Mouse (Mus musculus) neural tube, embryonic 10.5 days (tissue): Measurements from ENCODE around the gene Erc2.

ENCODE experiments used
- DNase-seq: peaks from one replicate; pipeline ENCODE4 v3.0.0-alpha.2; 2017; ENCODE audit warnings: low spot score; ENCODE audit errors: extremely low spot score

Gene Erc2

GRCm38 (mm10) chr14:28426610-28427009 lies 804.4 kb downstream of the Erc2 start:
- DNase-seq: no peak

- no peak for DNase-seq
Measured at GRCm38 (mm10) chr14:28431703-28432309, 809.6 kb downstream of the Erc2 start.

DNA sequence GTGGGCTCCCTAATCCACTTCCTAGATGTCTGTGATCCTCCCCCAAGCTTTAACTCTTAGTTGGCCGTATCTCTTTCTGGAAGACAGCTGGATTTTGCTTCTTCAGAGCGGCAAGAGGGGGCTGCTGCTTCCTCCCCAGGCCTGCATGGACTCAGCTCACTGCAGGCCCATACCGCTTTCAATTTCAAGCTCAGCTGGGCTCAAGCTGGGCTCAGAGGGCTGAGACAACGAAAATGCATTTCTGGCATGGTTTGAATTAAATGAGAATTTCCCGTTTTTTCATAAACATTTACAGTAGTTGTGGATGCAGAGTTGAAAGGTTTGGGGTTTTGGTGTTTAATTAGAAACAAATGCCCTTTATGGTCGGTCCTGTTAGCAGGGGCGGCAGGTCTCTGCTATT lies 812.8 kb downstream of the Erc2 start:
- no peak for DNase-seq

DNA sequence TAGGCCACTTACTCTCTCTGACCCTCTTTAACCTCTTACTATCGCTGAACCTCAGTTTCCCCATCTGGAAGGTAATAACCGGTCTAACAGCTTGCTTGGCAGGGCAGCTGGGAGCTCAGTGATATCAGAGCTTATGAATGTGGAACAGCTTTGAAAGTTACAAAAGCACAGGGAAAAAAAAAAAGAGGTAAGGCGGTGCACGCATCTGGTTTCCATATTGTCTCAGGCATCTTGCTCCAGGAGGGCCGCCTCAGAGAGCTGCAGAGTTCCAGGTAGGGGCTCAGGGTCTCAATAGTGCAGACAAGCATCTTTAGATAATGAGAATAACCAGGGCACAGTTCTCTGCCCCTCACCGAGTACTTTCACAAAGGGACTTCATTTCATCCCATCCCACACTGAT lies 816.9 kb downstream of the Erc2 start:
- no peak for DNase-seq

DNA sequence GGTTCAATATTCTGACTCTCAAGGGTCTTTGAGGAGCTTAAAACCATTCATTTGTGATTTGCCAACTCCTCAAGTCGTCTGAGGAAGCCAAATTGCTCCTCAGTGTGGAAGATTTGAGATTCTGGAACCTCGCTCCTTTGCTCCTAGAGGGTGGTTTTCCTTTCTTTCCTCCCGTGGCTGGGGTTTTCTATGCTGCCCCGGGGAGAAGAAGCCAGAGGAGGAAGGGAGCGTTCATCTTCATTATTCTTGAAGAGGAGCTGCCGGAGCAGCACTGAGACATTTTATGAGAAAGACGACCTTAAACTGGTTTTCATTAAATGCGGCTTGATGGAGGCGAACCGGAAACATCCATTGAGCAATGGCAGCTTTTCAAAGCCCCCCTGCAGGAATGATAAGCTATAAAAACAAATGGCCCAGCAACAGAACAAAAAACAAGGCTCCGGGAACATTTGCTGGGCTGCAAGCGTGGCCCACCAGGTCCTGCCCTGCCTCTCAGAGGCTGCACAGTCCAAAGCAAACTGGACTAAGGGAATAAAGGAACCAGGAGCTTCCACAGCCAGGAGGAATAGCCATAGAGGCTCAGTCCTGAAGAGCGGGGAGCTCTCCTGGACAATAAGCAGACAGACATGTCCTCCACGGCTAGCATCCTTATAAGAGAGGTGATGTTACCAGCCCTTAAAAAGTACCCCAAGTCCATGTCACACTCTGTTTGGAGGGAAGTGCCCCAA lies 819.2 kb downstream of the Erc2 start:
- no peak for DNase-seq

DNA sequence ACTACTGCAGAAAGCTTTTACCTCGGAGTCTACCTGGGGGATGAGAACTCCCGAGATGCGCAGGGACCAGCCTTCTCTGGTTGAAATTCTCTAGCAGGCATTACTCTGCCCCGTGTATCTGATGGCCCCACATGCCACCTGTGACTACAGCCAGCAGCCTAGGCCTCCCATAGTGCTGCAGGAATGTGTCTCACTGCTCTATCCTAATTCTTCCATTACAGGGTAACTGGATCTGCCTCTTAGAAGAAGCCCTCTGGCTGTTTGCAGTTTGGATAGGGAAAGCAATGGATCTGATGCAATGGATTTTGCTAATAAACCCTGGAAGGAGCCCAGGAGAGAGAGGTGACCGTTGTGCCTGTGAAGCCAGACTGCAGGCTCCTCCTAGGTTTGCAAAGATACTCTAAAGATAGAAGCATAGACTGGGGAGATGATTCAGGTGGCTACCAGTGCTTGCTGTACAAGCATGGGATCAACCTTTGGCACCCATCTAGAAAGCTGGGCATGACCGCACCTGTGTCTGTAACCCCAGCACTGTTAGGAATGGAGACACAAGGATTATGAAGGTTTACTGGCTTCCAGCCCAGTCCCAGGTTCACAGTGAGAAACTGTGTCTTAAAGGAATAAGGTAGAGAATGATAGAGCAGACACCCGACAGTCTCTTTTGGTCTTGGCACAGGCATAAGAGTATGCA lies 821.2 kb downstream of the Erc2 start:
- DNase-seq: no peak

DNA sequence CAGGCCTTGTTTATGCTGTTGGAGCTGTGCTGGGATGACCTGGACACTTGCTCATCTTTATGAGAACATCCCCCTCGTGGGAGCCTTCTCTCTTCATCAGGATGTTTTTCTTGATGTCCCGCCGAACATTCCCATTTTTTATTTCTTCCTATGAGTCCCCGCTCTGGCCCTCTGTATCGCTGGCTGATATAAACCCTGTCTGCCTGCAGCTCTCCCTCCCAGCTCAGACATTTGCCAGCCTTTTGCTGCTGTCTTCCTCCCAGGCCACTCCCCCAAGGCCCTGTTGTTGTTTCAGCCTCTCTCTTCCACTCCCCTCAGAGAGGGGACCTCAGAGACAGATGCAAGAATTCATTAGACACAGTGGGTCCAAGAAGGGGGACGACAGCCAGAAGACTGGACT lies 823.5 kb downstream of the Erc2 start:
- no peak for DNase-seq

- DNase-seq: no peak
Measured at GRCm38 (mm10) chr14:28451771-28452170, 829.5 kb downstream of the Erc2 start.

DNA sequence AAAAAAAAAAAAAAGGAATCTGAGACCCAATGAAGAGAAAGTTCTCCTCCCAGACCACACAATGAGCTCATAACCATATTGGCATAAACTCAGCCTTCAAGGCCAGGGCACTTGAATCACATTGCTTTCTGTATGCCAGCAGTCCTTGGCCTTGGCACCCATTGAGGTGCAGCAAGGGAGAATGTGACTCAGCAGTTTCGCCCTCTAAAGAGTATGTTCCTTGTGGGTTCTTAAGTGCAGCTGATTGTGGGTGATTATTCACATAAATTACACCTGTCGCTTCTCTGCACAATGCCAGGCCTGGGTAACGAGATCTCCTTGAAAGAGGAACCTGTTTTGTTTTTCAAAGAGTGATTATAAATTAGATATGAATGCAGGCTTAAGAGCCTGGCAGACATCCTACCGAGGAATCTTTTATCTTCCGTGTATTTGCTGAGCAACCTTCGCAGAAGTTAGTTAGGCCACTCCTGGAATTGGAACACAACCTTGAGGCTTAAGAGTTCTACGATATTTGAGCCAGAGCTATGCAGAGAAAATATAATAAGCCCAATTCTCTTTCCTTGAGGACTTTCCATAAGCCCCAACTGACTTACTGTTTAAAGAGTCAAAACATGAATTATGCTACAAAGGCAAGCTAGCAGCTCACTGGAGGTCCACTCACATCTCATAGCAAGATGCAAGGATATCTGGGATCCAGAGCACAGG lies 834.3 kb downstream of the Erc2 start:
- DNase-seq: no peak

DNA sequence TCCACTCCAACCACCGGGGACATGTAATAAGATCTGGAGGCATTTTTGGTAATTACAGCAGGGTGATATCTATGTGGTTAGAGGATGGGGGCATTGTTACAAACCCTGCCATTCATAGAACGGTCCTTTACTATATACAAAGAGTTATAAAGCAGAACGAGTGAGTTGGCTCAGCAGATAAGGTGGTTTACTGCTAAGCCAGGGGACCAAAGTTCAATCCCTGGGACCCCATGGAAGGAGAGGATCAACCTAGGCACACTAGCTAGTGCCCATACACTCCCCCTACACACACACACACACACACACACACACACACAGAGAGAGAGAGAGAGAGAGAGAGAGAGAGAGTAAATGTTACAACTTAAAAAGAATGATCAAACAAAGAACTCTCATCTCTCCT lies 835.2 kb downstream of the Erc2 start:
- DNase-seq: no peak

- no peak for DNase-seq
Measured at GRCm38 (mm10) chr14:28467956-28468355, 845.7 kb downstream of the Erc2 start.

- no peak for DNase-seq
Measured at GRCm38 (mm10) chr14:28469696-28470095, 847.5 kb downstream of the Erc2 start.

DNA sequence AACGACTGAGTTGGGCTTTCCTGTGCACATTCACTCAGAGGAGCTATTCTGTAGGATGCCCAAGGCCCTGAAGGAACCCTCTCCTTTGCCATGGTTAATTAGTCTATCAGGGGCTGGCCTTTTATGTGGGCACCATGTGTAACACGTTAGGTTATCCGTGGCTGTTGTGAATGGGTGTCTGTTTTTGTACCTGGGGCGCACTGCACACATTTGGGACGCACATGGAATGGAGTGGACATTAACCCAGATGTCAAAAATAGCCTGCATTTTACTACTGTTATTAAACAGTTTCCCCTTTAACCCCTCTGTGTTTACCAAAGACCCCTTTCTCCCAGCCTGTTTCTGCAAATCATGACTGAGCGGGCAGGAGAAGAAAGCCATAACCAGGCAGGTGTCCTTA lies 848.0 kb downstream of the Erc2 start:
- no peak for DNase-seq

DNA sequence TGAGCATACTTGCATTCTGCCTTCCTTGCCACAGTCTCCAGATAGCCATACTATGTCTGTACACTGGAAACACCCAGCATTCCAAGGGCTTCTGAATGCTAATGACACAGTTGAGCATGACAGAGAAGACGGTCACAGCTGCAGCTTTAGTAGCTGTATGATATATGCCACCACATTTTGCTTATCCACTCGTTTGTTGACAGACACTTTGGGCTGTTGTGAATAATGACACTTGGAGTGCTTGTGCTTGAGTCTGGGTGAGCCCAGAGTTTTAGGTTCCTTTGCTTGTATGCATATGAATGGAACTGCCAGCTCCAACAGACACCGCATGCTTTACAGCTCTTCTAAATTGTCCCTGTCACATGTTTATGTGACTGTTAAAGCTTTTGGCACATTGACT lies 852.8 kb downstream of the Erc2 start:
- no peak for DNase-seq

DNA sequence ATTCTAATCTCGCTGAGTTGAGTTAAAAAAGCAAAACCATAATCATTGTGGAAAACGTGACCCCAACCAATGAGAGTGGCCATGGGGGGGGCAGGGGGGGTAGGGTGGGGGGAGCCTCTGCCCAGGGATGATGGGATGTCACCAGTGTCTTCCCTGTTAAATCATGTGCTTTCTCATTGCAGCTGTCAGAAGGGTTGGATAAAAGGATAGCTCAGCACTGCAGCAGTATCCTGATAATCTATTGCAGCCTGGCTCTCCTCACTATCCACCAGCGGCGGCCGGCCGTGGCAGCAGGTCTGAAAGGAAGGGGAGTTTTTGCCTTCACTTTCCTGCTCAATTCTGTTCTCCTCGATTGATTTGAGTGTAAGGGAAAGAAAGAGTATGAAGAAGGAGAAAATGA lies 853.2 kb downstream of the Erc2 start:
- peak; percentile 23 for DNase-seq

- no peak for DNase-seq
Measured at GRCm38 (mm10) chr14:28476746-28477145, 854.5 kb downstream of the Erc2 start.

DNA sequence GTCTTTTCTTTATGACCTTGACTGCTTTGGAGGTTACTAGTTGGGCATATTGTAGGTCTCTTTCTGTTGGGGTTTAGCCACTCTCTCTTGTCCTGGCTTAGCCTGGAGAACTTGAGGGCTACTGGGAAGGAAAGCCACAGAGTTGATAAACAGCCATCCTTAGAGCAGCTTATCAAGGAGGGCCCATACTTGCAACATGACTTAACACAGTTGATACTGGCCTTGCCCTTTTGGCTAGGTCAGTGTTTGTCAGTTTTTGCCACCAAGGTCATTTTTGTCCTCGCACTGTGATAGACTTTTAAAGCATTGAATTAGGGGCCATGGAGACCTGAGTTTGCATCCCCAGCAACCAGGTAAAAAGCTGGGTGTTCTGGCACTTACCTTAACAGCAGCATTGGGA lies 858.6 kb downstream of the Erc2 start:
- no peak for DNase-seq

- DNase-seq: no peak
Measured at GRCm38 (mm10) chr14:28493806-28494205, 871.6 kb downstream of the Erc2 start.

DNA sequence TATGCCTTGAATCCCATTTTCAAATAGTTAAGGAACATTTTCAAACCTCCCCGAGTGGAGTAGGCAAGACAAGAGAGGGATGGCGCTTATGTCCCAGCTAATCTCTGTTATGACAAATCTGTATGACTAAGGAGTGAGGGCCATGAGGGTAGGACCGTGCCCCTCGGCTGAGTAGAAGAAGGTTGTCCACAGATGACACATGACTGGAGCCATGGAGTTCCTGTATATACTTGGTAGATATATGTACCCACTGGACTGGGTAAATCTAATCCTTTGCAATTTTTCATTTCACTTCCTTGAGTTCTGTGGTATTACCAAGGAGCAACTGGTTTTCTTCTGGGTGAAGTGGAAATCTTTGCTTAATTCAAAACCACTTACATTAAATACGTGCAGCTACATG lies 872.0 kb downstream of the Erc2 start:
- no peak for DNase-seq

DNA sequence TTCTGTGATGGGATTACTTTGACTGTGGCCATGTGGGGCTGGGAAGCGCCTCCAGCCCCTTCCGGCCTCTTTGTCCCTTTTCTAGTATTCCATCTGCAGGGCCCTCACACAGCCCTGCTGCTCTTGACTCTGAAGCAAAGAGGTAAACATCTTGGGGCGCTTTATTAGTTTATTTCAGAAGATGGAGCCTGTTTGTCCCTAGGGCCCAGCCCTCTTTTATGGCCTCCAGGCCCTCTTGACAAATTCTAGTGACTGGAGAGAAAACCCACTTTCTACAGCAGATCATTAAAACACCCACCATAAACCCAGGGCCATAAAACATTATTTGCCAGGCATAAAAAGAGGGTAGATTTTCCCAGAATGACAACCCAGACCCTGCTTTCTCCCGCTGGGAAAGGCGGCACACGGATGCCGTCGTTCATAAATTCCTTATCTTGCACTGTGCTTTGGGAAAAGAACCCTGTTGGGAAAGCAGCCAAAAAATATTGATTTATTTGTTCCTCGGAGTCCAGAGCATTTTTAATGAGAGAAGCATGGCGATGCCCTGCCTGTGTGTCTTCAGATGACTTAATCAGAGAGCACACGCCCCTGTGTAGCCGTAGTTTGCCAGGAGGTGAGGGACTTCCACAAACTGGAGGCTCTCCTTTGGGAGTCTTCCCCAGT lies 879.1 kb downstream of the Erc2 start:
- DNase-seq: no peak

DNA sequence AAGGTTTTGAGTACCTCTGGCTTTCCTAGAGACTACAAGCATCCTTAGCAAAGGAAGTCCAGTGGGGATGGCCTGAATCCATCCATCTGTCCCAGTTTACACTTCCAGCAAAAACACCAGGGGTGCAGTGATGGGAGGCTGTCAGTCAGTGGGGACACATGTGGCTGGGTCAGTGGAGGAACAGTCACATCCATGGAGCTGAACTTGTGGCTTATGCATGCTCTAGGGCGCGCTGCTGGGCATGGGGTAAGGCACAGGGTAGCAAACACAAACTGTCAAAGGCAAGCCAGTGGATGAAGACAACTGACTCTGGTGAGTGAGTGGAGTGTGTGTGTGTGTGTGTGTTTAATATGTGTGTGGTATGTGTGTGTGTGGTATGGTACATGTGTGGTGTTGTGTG lies 881.0 kb downstream of the Erc2 start:
- no peak for DNase-seq
